Mouse (Mus musculus): Measurements from ENCODE around the gene Tsnax. TPM values are rescaled to one million over a fixed set of nuclear protein-coding genes. Genes with fewer than 3 reads are reported as not detected.

Tsnax gene
- polyA plus RNA-seq (2012; rRNA removed): 120 and 121 TPM in 2 replicates

GRCm38 (mm10) chr8:125012695-125013627 is at the start of gene Tsnax:
Gene Tsnax, plus strand, starts transcription at chr8:125012997.

GRCm38 (mm10) chr8:125053505-125054435 is 41.0 kb downstream of the Tsnax start, which contains the start of gene Disc1:
Gene Disc1, plus strand, starts transcription at chr8:125054195.

Other genes with a start within 250 kb of the Tsnax start
- 6.9 and 7.7 TPM in 2 replicates for gene Trim67, start 219.9 kb upstream of the Tsnax start, polyA plus RNA-seq (2012; rRNA removed)
- gene Gnpat, start 150.0 kb upstream of the Tsnax start, polyA plus RNA-seq (2012; rRNA removed): 113 and 122 TPM in 2 replicates
- 36.2 and 36.3 TPM in 2 replicates for gene 2810004N23Rik, start 149.9 kb upstream of the Tsnax start, polyA plus RNA-seq (2012; rRNA removed)
- gene Exoc8, start 115.3 kb upstream of the Tsnax start, polyA plus RNA-seq (2012; rRNA removed): 8.9 and 12.1 TPM in 2 replicates
- gene Sprtn, start 115.1 kb upstream of the Tsnax start, polyA plus RNA-seq (2012; rRNA removed): 16.7 and 17.8 TPM in 2 replicates
- gene Egln1, start 63.7 kb upstream of the Tsnax start, polyA plus RNA-seq (2012; rRNA removed): 36.7 and 40.5 TPM in 2 replicates
- gene Disc1, start 41.2 kb downstream of the Tsnax start, polyA plus RNA-seq (2012; rRNA removed): 1.4 and 1.5 TPM in 2 replicates